Mouse (Mus musculus): Measurements from ENCODE around the gene Mydgf. TPM values are rescaled to one million over a fixed set of nuclear protein-coding genes. Genes with fewer than 3 reads are reported as not detected.

The Mydgf gene
- polyA plus RNA-seq, 1 experiment from 2014 or later: 71.2 TPM

- H3K27me3 ChIP-seq (ENCODE audit: control insufficient read depth, insufficient read depth, low read length): peaks cover 16% of the 10 kb centered on the region
- H3K9me3 ChIP-seq (ENCODE audit: control insufficient read depth, low read length): no peaks in the 10 kb centered on the region
- no peaks in the 10 kb centered on the region for H3K36me3 ChIP-seq (ENCODE audit: control insufficient read depth, insufficient read depth, low read length)
- WGBS: 3% methylated on average over 27 of the region's 27 CpGs
- 0 out of 2 replicates have a peak overlapping the region, but pooled peaks have one; percentile 35 for H3K27ac ChIP-seq (ENCODE audit: low read depth, low read length)
- DNase-seq (ENCODE audit: low spot score) (peak; percentile 70), ATAC-seq (ENCODE audit: insufficient read depth, low FRiP score, low TSS enrichment) (no peak)
- peak overlapping the region; percentile 37 for H3K4me2 ChIP-seq (ENCODE audit: low read depth)
- H3K4me1 ChIP-seq (ENCODE audit: control insufficient read depth, insufficient read depth, low read length): peaks cover 12% of the 10 kb centered on the region
- peak overlapping the region; percentile 23 for H3K4me3 ChIP-seq (ENCODE audit: low read depth, low read length)
- H3K9ac ChIP-seq (ENCODE audit: low read length): peak overlapping the region; percentile 18; the same call in 1 of the 2 replicates
Observed at GRCm38 (mm10) chr17:56134463-56134971, 49.2 kb downstream of the Mydgf start.

- WGBS: 25% methylated on average over 17 of the region's 21 CpGs
- H3K27ac ChIP-seq (ENCODE audit: low read depth, low read length): no peak overlapping the region
- no peak overlapping the region for H3K4me3 ChIP-seq (ENCODE audit: low read depth, low read length)
- no peak for DNase-seq (ENCODE audit: low spot score)
- H3K4me2 ChIP-seq (ENCODE audit: low read depth): peak overlapping the region; percentile 37; the same call in 1 of the 2 replicates
- H3K36me3 ChIP-seq (ENCODE audit: control insufficient read depth, insufficient read depth, low read length): no peaks in the 10 kb centered on the region
- H3K4me1 ChIP-seq (ENCODE audit: control insufficient read depth, insufficient read depth, low read length): peaks cover 8% of the 10 kb centered on the region; the same call in 1 of the 2 replicates
- H3K27me3 ChIP-seq (ENCODE audit: control insufficient read depth, insufficient read depth, low read length): peaks cover 8% of the 10 kb centered on the region
- peak; percentile 29; the same call in 1 of the 2 replicates for ATAC-seq (ENCODE audit: insufficient read depth, low FRiP score, low TSS enrichment)
- H3K9me3 ChIP-seq (ENCODE audit: control insufficient read depth, low read length): no peaks in the 10 kb centered on the region
- peak overlapping the region; percentile 18; the same call in 1 of the 2 replicates for H3K9ac ChIP-seq (ENCODE audit: low read length)
Observed at GRCm38 (mm10) chr17:56133457-56134363, 50.0 kb downstream of the Mydgf start.

- Histone ChIP-seq H3K4me1 (ENCODE audit: control insufficient read depth, insufficient read depth, low read length) (peaks cover 8% of the 10 kb centered on the region; the same call in 1 of the 2 replicates), H3K27ac (ENCODE audit: low read depth, low read length) (no peak overlapping the region), H3K4me2 (ENCODE audit: low read depth) (no peak overlapping the region), H3K36me3 (ENCODE audit: control insufficient read depth, insufficient read depth, low read length) (no peaks in the 10 kb centered on the region), H3K9me3 (ENCODE audit: control insufficient read depth, low read length) (no peaks in the 10 kb centered on the region), H3K27me3 (ENCODE audit: control insufficient read depth, insufficient read depth, low read length) (peaks cover 2% of the 10 kb centered on the region; the same call in 1 of the 2 replicates), H3K4me3 (ENCODE audit: low read depth, low read length) (no peak overlapping the region), H3K9ac (ENCODE audit: low read length) (no peak overlapping the region)
- ATAC-seq (ENCODE audit: insufficient read depth, low FRiP score, low TSS enrichment) (no peak), DNase-seq (ENCODE audit: low spot score) (peak; percentile 65)
- WGBS: 3% methylated on average over 14 of the region's 14 CpGs
Observed at GRCm38 (mm10) chr17:56132661-56133060, 51.1 kb downstream of the Mydgf start.

GRCm38 (mm10) chr17:56131814-56132213, 51.9 kb downstream of the Mydgf start:
- no peaks in the 10 kb centered on the region; the same call in none of the 2 replicates for H3K36me3 ChIP-seq (ENCODE audit: control insufficient read depth, insufficient read depth, low read length)
- no peak overlapping the region for H3K27ac ChIP-seq (ENCODE audit: low read depth, low read length)
- ATAC-seq (ENCODE audit: insufficient read depth, low FRiP score, low TSS enrichment) (no peak), DNase-seq (ENCODE audit: low spot score) (peak; percentile 59)
- H3K4me2 ChIP-seq (ENCODE audit: low read depth): no peak overlapping the region
- H3K27me3 ChIP-seq (ENCODE audit: control insufficient read depth, insufficient read depth, low read length): no peaks in the 10 kb centered on the region; the same call in 1 of the 2 replicates
- H3K9ac ChIP-seq (ENCODE audit: low read length): no peak overlapping the region
- H3K4me3 ChIP-seq (ENCODE audit: low read depth, low read length): no peak overlapping the region
- 42% methylated on average over 7 of the region's 7 CpGs for WGBS
- H3K4me1 ChIP-seq (ENCODE audit: control insufficient read depth, insufficient read depth, low read length): peaks cover 8% of the 10 kb centered on the region; the same call in 1 of the 2 replicates
- H3K9me3 ChIP-seq (ENCODE audit: control insufficient read depth, low read length): no peaks in the 10 kb centered on the region

- peaks cover 8% of the 10 kb centered on the region; the same call in 1 of the 2 replicates for H3K4me1 ChIP-seq (ENCODE audit: control insufficient read depth, insufficient read depth, low read length)
- no peak for DNase-seq (ENCODE audit: low spot score)
- no peak overlapping the region for H3K4me3 ChIP-seq (ENCODE audit: low read depth, low read length)
- H3K27ac ChIP-seq (ENCODE audit: low read depth, low read length): no peak overlapping the region
- no peaks in the 10 kb centered on the region; the same call in none of the 2 replicates for H3K36me3 ChIP-seq (ENCODE audit: control insufficient read depth, insufficient read depth, low read length)
- no peaks in the 10 kb centered on the region for H3K9me3 ChIP-seq (ENCODE audit: control insufficient read depth, low read length)
- H3K4me2 ChIP-seq (ENCODE audit: low read depth): no peak overlapping the region
- no peak for ATAC-seq (ENCODE audit: insufficient read depth, low FRiP score, low TSS enrichment)
- WGBS: 94% methylated on average over 10 of the region's 10 CpGs
- no peak overlapping the region for H3K9ac ChIP-seq (ENCODE audit: low read length)
- H3K27me3 ChIP-seq (ENCODE audit: control insufficient read depth, insufficient read depth, low read length): no peaks in the 10 kb centered on the region; the same call in 1 of the 2 replicates
Observed at GRCm38 (mm10) chr17:56131136-56131535, 52.6 kb downstream of the Mydgf start.

GRCm38 (mm10) chr17:56128246-56128645, 55.5 kb downstream of the Mydgf start:
- Histone ChIP-seq H3K27me3 (ENCODE audit: control insufficient read depth, insufficient read depth, low read length) (peaks cover 22% of the 10 kb centered on the region), H3K36me3 (ENCODE audit: control insufficient read depth, insufficient read depth, low read length) (no peaks in the 10 kb centered on the region; the same call in none of the 2 replicates), H3K9me3 (ENCODE audit: control insufficient read depth, low read length) (no peaks in the 10 kb centered on the region), H3K4me3 (ENCODE audit: low read depth, low read length) (no peak overlapping the region), H3K4me1 (ENCODE audit: control insufficient read depth, insufficient read depth, low read length) (no peaks in the 10 kb centered on the region), H3K27ac (ENCODE audit: low read depth, low read length) (no peak overlapping the region), H3K9ac (ENCODE audit: low read length) (no peak overlapping the region), H3K4me2 (ENCODE audit: low read depth) (no peak overlapping the region)
- WGBS: 91% methylated on average over 15 of the region's 15 CpGs
- DNase-seq (ENCODE audit: low spot score): no peak
- ATAC-seq (ENCODE audit: insufficient read depth, low FRiP score, low TSS enrichment): no peak

- Histone ChIP-seq H3K4me1 (ENCODE audit: control insufficient read depth, insufficient read depth, low read length) (no peaks in the 10 kb centered on the region), H3K9me3 (ENCODE audit: control insufficient read depth, low read length) (peaks cover 10% of the 10 kb centered on the region), H3K36me3 (ENCODE audit: control insufficient read depth, insufficient read depth, low read length) (no peaks in the 10 kb centered on the region; the same call in none of the 2 replicates), H3K27ac (ENCODE audit: low read depth, low read length) (no peak overlapping the region), H3K27me3 (ENCODE audit: control insufficient read depth, insufficient read depth, low read length) (peaks cover 37% of the 10 kb centered on the region), H3K4me2 (ENCODE audit: low read depth) (no peak overlapping the region), H3K4me3 (ENCODE audit: low read depth, low read length) (no peak overlapping the region), H3K9ac (ENCODE audit: low read length) (no peak overlapping the region)
- no peak for DNase-seq (ENCODE audit: low spot score)
- ATAC-seq (ENCODE audit: insufficient read depth, low FRiP score, low TSS enrichment): no peak
- WGBS: 74% methylated on average over 11 of the region's 11 CpGs
Observed at GRCm38 (mm10) chr17:56126175-56126574, 57.5 kb downstream of the Mydgf start.

Measured in neural tube, embryonic 11.5 days (tissue).